Mouse (Mus musculus) myocyte (in vitro differentiated cells): ENCODE measurements around the gene Myh6.
"Not testable (repeated sequence)": the region's sequence is repeated elsewhere in the genome, so short reads cannot be mapped to it uniquely, and the experiment has no call there.

Experiments used
- CEBPB ChIP-seq: IDR thresholded peaks from 2 replicates; pipeline ENCODE4 v1.6.1; 2011; ENCODE audit warnings: mild to moderate bottlenecking, moderate library complexity; ENCODE audit not compliant: poor library complexity, insufficient read depth, severe bottlenecking
- E2F4 ChIP-seq: IDR thresholded peaks from one replicate; pipeline ENCODE4 v1.6.1; 2011; ENCODE audit warnings: mild to moderate bottlenecking, control low read depth, moderate library complexity; ENCODE audit not compliant: insufficient read depth
- MAX ChIP-seq: IDR thresholded peaks from one replicate; pipeline ENCODE4 v1.6.1; 2011; ENCODE audit warnings: low read depth, mild to moderate bottlenecking, control low read depth
- MYOD1 ChIP-seq, 3 experiments: IDR thresholded peaks; one replicate each; pipeline ENCODE4 v1.6.1; 2011; ENCODE audit warnings: control low read depth in 2 of 3, low read depth in 2 of 3, mild to moderate bottlenecking in 2 of 3, moderate library complexity in 1 of 3; ENCODE audit not compliant: insufficient read length in 2 of 3, control insufficient read depth in 1 of 3
- MYOG ChIP-seq, 3 experiments: IDR thresholded peaks; one replicate each; pipeline ENCODE4 v1.6.1; 2011; ENCODE audit warnings: control low read depth in 2 of 3, low read depth in 2 of 3, mild to moderate bottlenecking in 2 of 3; ENCODE audit not compliant: insufficient read length in 2 of 3, control insufficient read depth in 1 of 3, insufficient read depth in 1 of 3
- POLR2A ChIP-seq: IDR thresholded peaks from one replicate; pipeline ENCODE4 v1.6.1; 2011; ENCODE audit warnings: low read depth, mild to moderate bottlenecking, control low read depth, moderate library complexity; ENCODE audit not compliant: insufficient read length
- POLR2AphosphoS2 ChIP-seq: IDR thresholded peaks from one replicate; pipeline ENCODE4 v1.6.1; 2011; ENCODE audit warnings: low read depth, control low read depth; ENCODE audit not compliant: insufficient read length
- REST ChIP-seq: IDR thresholded peaks from one replicate; pipeline ENCODE4 v1.6.1; 2011; ENCODE audit warnings: mild to moderate bottlenecking, control low read depth, moderate library complexity; ENCODE audit not compliant: insufficient read depth, insufficient read length
- SRF ChIP-seq: IDR thresholded peaks from one replicate; pipeline ENCODE4 v1.6.1; 2011; ENCODE audit warnings: low read depth; ENCODE audit not compliant: control insufficient read depth, insufficient read length
- TCF12 ChIP-seq: IDR thresholded peaks from one replicate; pipeline ENCODE4 v1.6.1; 2011; ENCODE audit warnings: mild to moderate bottlenecking, control low read depth; ENCODE audit not compliant: poor library complexity, insufficient read depth, severe bottlenecking
- USF1 ChIP-seq: IDR thresholded peaks from one replicate; pipeline ENCODE4 v1.6.1; 2011; ENCODE audit warnings: low read depth, mild to moderate bottlenecking, control low read depth, moderate library complexity

- TF ChIP-seq POLR2A; USF1; CEBPB; MYOG (IDR thresholded peaks at IDR 0.05; ENCODE audit: control insufficient read depth in 1 of 3, insufficient read depth in 1 of 3, insufficient read length in 2 of 3, low read depth in 2 of 3); E2F4; POLR2AphosphoS2; TCF12; REST; MYOD1 (IDR thresholded peaks at IDR 0.05; ENCODE audit: control insufficient read depth in 1 of 3, insufficient read length in 2 of 3, low read depth in 2 of 3); SRF; MAX: not testable (repeated sequence)
Measured at GRCm38 (mm10) chr14:54988350-54988874, 21.7 kb upstream of the Myh6 start.
